Mouse (Mus musculus): ENCODE measurements around the gene Fam13a. TPM values are rescaled to one million over a fixed set of nuclear protein-coding genes. Genes with fewer than 3 reads are reported as not detected.

Fam13a gene
- polyA plus RNA-seq, 1 experiment from 2014 or later, result 4.7 TPM

- no peak for DNase-seq (ENCODE audit: low spot score)
- no peak overlapping the region for H3K9ac ChIP-seq (ENCODE audit: low read length)
- no peaks in the 10 kb centered on the region for H3K36me3 ChIP-seq (ENCODE audit: control insufficient read depth, insufficient read depth, low read length)
- no peak overlapping the region for H3K27ac ChIP-seq (ENCODE audit: low read depth, low read length)
- no peak overlapping the region for H3K4me2 ChIP-seq (ENCODE audit: low read depth)
- H3K4me3 ChIP-seq (ENCODE audit: low read depth, low read length), result no peak overlapping the region
- no peaks in the 10 kb centered on the region for H3K4me1 ChIP-seq (ENCODE audit: control insufficient read depth, insufficient read depth, low read length)
- 78% methylated on average over 2 of the region's 2 CpGs for WGBS
- no peak for ATAC-seq (ENCODE audit: insufficient read depth, low FRiP score, low TSS enrichment)
- no peaks in the 10 kb centered on the region for H3K9me3 ChIP-seq (ENCODE audit: control insufficient read depth, low read length)
- H3K27me3 ChIP-seq (ENCODE audit: control insufficient read depth, insufficient read depth, low read length), result no peaks in the 10 kb centered on the region
Measured at GRCm38 (mm10) chr6:59014760-59015159, 9.6 kb downstream of the Fam13a start.

- no peak for ATAC-seq (ENCODE audit: insufficient read depth, low FRiP score, low TSS enrichment)
- H3K4me2 ChIP-seq (ENCODE audit: low read depth), result no peak overlapping the region
- no peaks in the 10 kb centered on the region for H3K36me3 ChIP-seq (ENCODE audit: control insufficient read depth, insufficient read depth, low read length)
- H3K9ac ChIP-seq (ENCODE audit: low read length), result no peak overlapping the region
- WGBS, result 85% methylated on average over 8 of the region's 8 CpGs
- no peaks in the 10 kb centered on the region for H3K27me3 ChIP-seq (ENCODE audit: control insufficient read depth, insufficient read depth, low read length)
- no peak overlapping the region for H3K4me3 ChIP-seq (ENCODE audit: low read depth, low read length)
- H3K27ac ChIP-seq (ENCODE audit: low read depth, low read length), result no peak overlapping the region
- no peaks in the 10 kb centered on the region for H3K9me3 ChIP-seq (ENCODE audit: control insufficient read depth, low read length)
- no peaks in the 10 kb centered on the region for H3K4me1 ChIP-seq (ENCODE audit: control insufficient read depth, insufficient read depth, low read length)
- no peak for DNase-seq (ENCODE audit: low spot score)
Measured at GRCm38 (mm10) chr6:59014088-59014759, 10.1 kb downstream of the Fam13a start.

GRCm38 (mm10) chr6:59010792-59011191 lies 13.6 kb downstream of the Fam13a start:
- Histone ChIP-seq H3K9ac (ENCODE audit: low read length) (no peak overlapping the region), H3K9me3 (ENCODE audit: control insufficient read depth, low read length) (no peaks in the 10 kb centered on the region), H3K4me3 (ENCODE audit: low read depth, low read length) (no peak overlapping the region), H3K4me2 (ENCODE audit: low read depth) (no peak overlapping the region), H3K4me1 (ENCODE audit: control insufficient read depth, insufficient read depth, low read length) (no peaks in the 10 kb centered on the region), H3K27me3 (ENCODE audit: control insufficient read depth, insufficient read depth, low read length) (no peaks in the 10 kb centered on the region), H3K27ac (ENCODE audit: low read depth, low read length) (no peak overlapping the region), H3K36me3 (ENCODE audit: control insufficient read depth, insufficient read depth, low read length) (no peaks in the 10 kb centered on the region)
- 98% methylated on average over 3 of the region's 3 CpGs for WGBS
- ATAC-seq (ENCODE audit: insufficient read depth, low FRiP score, low TSS enrichment) (no peak), DNase-seq (ENCODE audit: low spot score) (no peak)

- Histone ChIP-seq H3K27me3 (ENCODE audit: control insufficient read depth, insufficient read depth, low read length) (no peaks in the 10 kb centered on the region), H3K27ac (ENCODE audit: low read depth, low read length) (no peak overlapping the region), H3K4me3 (ENCODE audit: low read depth, low read length) (no peak overlapping the region), H3K9ac (ENCODE audit: low read length) (no peak overlapping the region), H3K9me3 (ENCODE audit: control insufficient read depth, low read length) (no peaks in the 10 kb centered on the region), H3K36me3 (ENCODE audit: control insufficient read depth, insufficient read depth, low read length) (no peaks in the 10 kb centered on the region), H3K4me2 (ENCODE audit: low read depth) (no peak overlapping the region), H3K4me1 (ENCODE audit: control insufficient read depth, insufficient read depth, low read length) (no peaks in the 10 kb centered on the region)
- DNase-seq (ENCODE audit: low spot score) (no peak), ATAC-seq (ENCODE audit: insufficient read depth, low FRiP score, low TSS enrichment) (no peak)
- WGBS, result 96% methylated on average over 5 of the region's 5 CpGs
Measured at GRCm38 (mm10) chr6:59004630-59005029, 19.7 kb downstream of the Fam13a start.

- Histone ChIP-seq H3K9me3 (ENCODE audit: control insufficient read depth, low read length) (no peaks in the 10 kb centered on the region), H3K4me2 (ENCODE audit: low read depth) (no peak overlapping the region), H3K4me1 (ENCODE audit: control insufficient read depth, insufficient read depth, low read length) (no peaks in the 10 kb centered on the region; the same call in 1 of the 2 replicates), H3K36me3 (ENCODE audit: control insufficient read depth, insufficient read depth, low read length) (no peaks in the 10 kb centered on the region), H3K27ac (ENCODE audit: low read depth, low read length) (no peak overlapping the region), H3K9ac (ENCODE audit: low read length) (no peak overlapping the region), H3K27me3 (ENCODE audit: control insufficient read depth, insufficient read depth, low read length) (no peaks in the 10 kb centered on the region), H3K4me3 (ENCODE audit: low read depth, low read length) (no peak overlapping the region)
- 31% methylated on average over 4 of the region's 4 CpGs for WGBS
- no peak for DNase-seq (ENCODE audit: low spot score)
- no peak for ATAC-seq (ENCODE audit: insufficient read depth, low FRiP score, low TSS enrichment)
Measured at GRCm38 (mm10) chr6:58999044-58999453, 25.3 kb downstream of the Fam13a start.

GRCm38 (mm10) chr6:58998528-58998927 lies 25.8 kb downstream of the Fam13a start:
- WGBS, result 64% methylated on average over 4 of the region's 4 CpGs
- Histone ChIP-seq H3K27ac (ENCODE audit: low read depth, low read length) (no peak overlapping the region), H3K9me3 (ENCODE audit: control insufficient read depth, low read length) (no peaks in the 10 kb centered on the region), H3K27me3 (ENCODE audit: control insufficient read depth, insufficient read depth, low read length) (no peaks in the 10 kb centered on the region), H3K9ac (ENCODE audit: low read length) (no peak overlapping the region), H3K4me2 (ENCODE audit: low read depth) (no peak overlapping the region), H3K4me1 (ENCODE audit: control insufficient read depth, insufficient read depth, low read length) (no peaks in the 10 kb centered on the region; the same call in 1 of the 2 replicates), H3K36me3 (ENCODE audit: control insufficient read depth, insufficient read depth, low read length) (no peaks in the 10 kb centered on the region), H3K4me3 (ENCODE audit: low read depth, low read length) (no peak overlapping the region)
- DNase-seq (ENCODE audit: low spot score) (no peak), ATAC-seq (ENCODE audit: insufficient read depth, low FRiP score, low TSS enrichment) (no peak)

- 79% methylated on average over 3 of the region's 3 CpGs for WGBS
- no peak overlapping the region for H3K4me2 ChIP-seq (ENCODE audit: low read depth)
- DNase-seq (ENCODE audit: low spot score), result no peak
- H3K4me1 ChIP-seq (ENCODE audit: control insufficient read depth, insufficient read depth, low read length), result no peaks in the 10 kb centered on the region
- no peak for ATAC-seq (ENCODE audit: insufficient read depth, low FRiP score, low TSS enrichment)
- H3K36me3 ChIP-seq (ENCODE audit: control insufficient read depth, insufficient read depth, low read length), result no peaks in the 10 kb centered on the region
- no peaks in the 10 kb centered on the region for H3K27me3 ChIP-seq (ENCODE audit: control insufficient read depth, insufficient read depth, low read length)
- no peak overlapping the region for H3K27ac ChIP-seq (ENCODE audit: low read depth, low read length)
- no peak overlapping the region for H3K4me3 ChIP-seq (ENCODE audit: low read depth, low read length)
- no peaks in the 10 kb centered on the region for H3K9me3 ChIP-seq (ENCODE audit: control insufficient read depth, low read length)
- no peak overlapping the region for H3K9ac ChIP-seq (ENCODE audit: low read length)
Measured at GRCm38 (mm10) chr6:58989149-58989548, 35.2 kb downstream of the Fam13a start.

GRCm38 (mm10) chr6:58988706-58989105 lies 35.6 kb downstream of the Fam13a start:
- H3K27me3 ChIP-seq (ENCODE audit: control insufficient read depth, insufficient read depth, low read length), result no peaks in the 10 kb centered on the region
- no peaks in the 10 kb centered on the region for H3K36me3 ChIP-seq (ENCODE audit: control insufficient read depth, insufficient read depth, low read length)
- H3K4me3 ChIP-seq (ENCODE audit: low read depth, low read length), result no peak overlapping the region
- no peaks in the 10 kb centered on the region for H3K9me3 ChIP-seq (ENCODE audit: control insufficient read depth, low read length)
- H3K9ac ChIP-seq (ENCODE audit: low read length), result no peak overlapping the region
- H3K27ac ChIP-seq (ENCODE audit: low read depth, low read length), result no peak overlapping the region
- ATAC-seq (ENCODE audit: insufficient read depth, low FRiP score, low TSS enrichment) (no peak), DNase-seq (ENCODE audit: low spot score) (no peak)
- H3K4me2 ChIP-seq (ENCODE audit: low read depth), result no peak overlapping the region
- no peaks in the 10 kb centered on the region for H3K4me1 ChIP-seq (ENCODE audit: control insufficient read depth, insufficient read depth, low read length)
- 91% methylated on average over 2 of the region's 2 CpGs for WGBS

- no peaks in the 10 kb centered on the region for H3K27me3 ChIP-seq (ENCODE audit: control insufficient read depth, insufficient read depth, low read length)
- no peak overlapping the region for H3K4me3 ChIP-seq (ENCODE audit: low read depth, low read length)
- DNase-seq (ENCODE audit: low spot score), result no peak
- no peaks in the 10 kb centered on the region for H3K36me3 ChIP-seq (ENCODE audit: control insufficient read depth, insufficient read depth, low read length)
- no peaks in the 10 kb centered on the region for H3K9me3 ChIP-seq (ENCODE audit: control insufficient read depth, low read length)
- no peak overlapping the region for H3K9ac ChIP-seq (ENCODE audit: low read length)
- 90% methylated on average over 5 of the region's 5 CpGs for WGBS
- no peaks in the 10 kb centered on the region for H3K4me1 ChIP-seq (ENCODE audit: control insufficient read depth, insufficient read depth, low read length)
- no peak overlapping the region for H3K4me2 ChIP-seq (ENCODE audit: low read depth)
- no peak overlapping the region for H3K27ac ChIP-seq (ENCODE audit: low read depth, low read length)
- ATAC-seq (ENCODE audit: insufficient read depth, low FRiP score, low TSS enrichment), result no peak
Measured at GRCm38 (mm10) chr6:58987166-58987565, 37.2 kb downstream of the Fam13a start.

Data from neural tube, embryonic 11.5 days (tissue).